Mouse (Mus musculus) embryonic facial prominence, embryonic 12.5 days (tissue): ENCODE results near the gene Ppcdc. TPM values are rescaled to one million over a fixed set of nuclear protein-coding genes. Genes with fewer than 3 reads are reported as not detected.
"Not testable (repeated sequence)": the region's sequence is repeated elsewhere in the genome, so short reads cannot be mapped to it uniquely, and the experiment has no call there.

ENCODE experiments used
- ATAC-seq: fragments of 200-750 bp; cut with Nextera tagmentation; 2 replicates; pipeline ENCODE4 v1.8.0; 2017; ENCODE audit not compliant: insufficient number of reproducible peaks, insufficient read depth, low FRiP score, low TSS enrichment
- H3K27ac ChIP-seq: fragments of 300-500 bp; sonication (generic); 2 replicates; pipeline ENCODE4 v1.5.1; 2016; ENCODE audit warnings: mild to moderate bottlenecking
- H3K27me3 ChIP-seq: fragments of 300-500 bp; sonication (generic); 2 replicates; pipeline ENCODE4 v1.6.1; 2016; ENCODE audit warnings: mild to moderate bottlenecking, moderate library complexity
- H3K36me3 ChIP-seq: fragments of 300-500 bp; sonication (generic); 2 replicates; pipeline ENCODE4 v1.6.1; 2016; ENCODE audit warnings: mild to moderate bottlenecking
- H3K4me1 ChIP-seq: fragments of 300-500 bp; sonication (generic); 2 replicates; pipeline ENCODE4 v1.6.1; 2016
- H3K4me2 ChIP-seq: fragments of 300-500 bp; sonication (generic); replicated peaks from 2 replicates; pipeline ENCODE4 v1.6.1; 2016; ENCODE audit warnings: mild to moderate bottlenecking, moderate library complexity
- H3K4me3 ChIP-seq: fragments of 300-500 bp; sonication (generic); 2 replicates; pipeline ENCODE4 v1.5.1; 2016; ENCODE audit warnings: mild to moderate bottlenecking
- H3K9ac ChIP-seq: fragments of 300-500 bp; sonication (generic); 2 replicates; pipeline ENCODE4 v1.6.1; 2016; ENCODE audit warnings: mild to moderate bottlenecking, moderate library complexity
- H3K9me3 ChIP-seq: fragments of 300-500 bp; sonication (generic); 2 replicates; pipeline ENCODE4 v1.6.1; 2016; ENCODE audit warnings: mild to moderate bottlenecking, moderate library complexity
- WGBS: fragments of 180-500 bp; shearing (Covaris S2); methylation state at CpG from one replicate; pipeline ENCODE4 v1.1.7; 2016; 5-methylcytosine and 5-hydroxymethylcytosine counted together
- polyA plus RNA-seq: library from polyadenylated mRNA; unstranded; fragments of >200 nt; fragmentation: Nextera tagmentation; extraction: Ambion mirVana; gene quantifications from 2 replicates; pipeline ENCODE4 v1.2.1, GENCODE M21; 2016

The Ppcdc gene
- polyA plus RNA-seq, 1 experiment from 2014 or later: 30.3 TPM

DNA sequence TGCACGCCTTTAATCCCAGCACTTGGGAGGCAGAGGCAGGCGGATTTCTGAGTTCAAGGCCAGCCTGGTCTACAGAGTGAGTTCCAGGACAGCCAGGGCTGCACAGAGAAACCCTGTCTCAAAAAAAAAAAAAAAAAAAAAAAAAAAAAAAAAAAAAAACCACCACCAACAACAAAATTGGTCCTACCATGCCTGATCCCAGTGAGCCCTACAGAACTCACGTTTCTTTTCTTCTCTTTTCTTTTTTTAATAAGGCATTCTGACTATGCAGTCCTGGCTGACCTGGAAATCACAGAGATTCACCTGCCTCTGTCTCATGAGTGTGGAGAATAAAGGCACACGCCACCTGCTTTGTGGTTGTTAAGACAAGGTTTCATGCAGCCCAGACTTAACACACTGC is 12.8 kb downstream of the Ppcdc start:
- H3K9ac ChIP-seq, H3K27ac ChIP-seq, H3K27me3 ChIP-seq, H3K36me3 ChIP-seq, ATAC-seq, H3K4me2 ChIP-seq, H3K4me3 ChIP-seq, H3K9me3 ChIP-seq: not testable (repeated sequence)
- WGBS: 95% methylated on average over 4 of the region's 4 CpGs
- H3K4me1 ChIP-seq: peaks cover 13% of the 10 kb centered on the region

DNA sequence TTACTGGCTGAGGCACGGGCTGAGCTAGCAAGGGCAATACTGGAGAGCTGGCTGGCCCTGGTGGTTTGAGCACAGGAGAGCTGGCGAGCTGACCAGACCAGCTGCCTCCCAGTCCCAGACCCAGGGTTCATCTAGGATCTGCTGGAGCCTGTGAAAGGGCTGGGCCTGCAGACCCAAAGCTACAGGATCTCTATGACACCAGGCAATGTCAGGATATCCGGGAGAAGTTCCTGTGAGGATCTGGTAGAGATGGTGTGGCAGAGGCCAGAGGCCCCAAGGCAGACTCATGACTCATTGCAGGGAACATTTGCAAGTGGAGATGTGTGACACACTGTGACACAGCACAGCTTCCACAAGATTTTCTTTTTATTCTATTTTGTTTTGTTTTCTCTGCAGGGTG is 14.8 kb downstream of the Ppcdc start:
- Histone ChIP-seq H3K27me3 (no peaks in the 10 kb centered on the region), H3K9me3 (no peaks in the 10 kb centered on the region), H3K4me1 (peaks cover 19% of the 10 kb centered on the region), H3K4me3 (no peak overlapping the region), H3K27ac (no peak overlapping the region), H3K9ac (no peak overlapping the region), H3K36me3 (no peaks in the 10 kb centered on the region), H3K4me2 (no peak overlapping the region)
- ATAC-seq: no peak
- 76% methylated on average over 3 of the region's 3 CpGs for WGBS

GRCm38 (mm10) chr9:57424066-57424465 is 15.9 kb downstream of the Ppcdc start:
- Histone ChIP-seq H3K27me3 (no peaks in the 10 kb centered on the region), H3K9ac (no peak overlapping the region), H3K4me1 (peaks cover 25% of the 10 kb centered on the region), H3K36me3 (0 out of 2 replicates have a peak, but pooled peaks cover 2% of the 10 kb centered on the region), H3K4me2 (no peak overlapping the region), H3K27ac (no peak overlapping the region), H3K4me3 (no peak overlapping the region), H3K9me3 (no peaks in the 10 kb centered on the region)
- 75% methylated on average over 6 of the region's 6 CpGs for WGBS
- ATAC-seq: no peak

- no peak overlapping the region for H3K9ac ChIP-seq
- H3K36me3 ChIP-seq: 0 out of 2 replicates have a peak, but pooled peaks cover 2% of the 10 kb centered on the region
- H3K4me3 ChIP-seq: no peak overlapping the region
- H3K27me3 ChIP-seq: no peaks in the 10 kb centered on the region
- WGBS: 67% methylated on average over 5 of the region's 5 CpGs
- ATAC-seq: no peak
- H3K4me1 ChIP-seq: peaks cover 17% of the 10 kb centered on the region
- peak overlapping the region; percentile 86; the same call in 1 of the 2 replicates for H3K27ac ChIP-seq
- no peak overlapping the region for H3K4me2 ChIP-seq
- no peaks in the 10 kb centered on the region for H3K9me3 ChIP-seq
Observed at GRCm38 (mm10) chr9:57421688-57422111, 18.2 kb downstream of the Ppcdc start.

- peak; percentile 18; the same call in 1 of the 2 replicates for ATAC-seq
- no peak overlapping the region for H3K9ac ChIP-seq
- H3K27me3 ChIP-seq: no peaks in the 10 kb centered on the region
- peak overlapping the region; percentile 86 for H3K27ac ChIP-seq
- no peak overlapping the region for H3K4me3 ChIP-seq
- H3K4me1 ChIP-seq: peaks cover 17% of the 10 kb centered on the region
- 0 out of 2 replicates have a peak, but pooled peaks cover 2% of the 10 kb centered on the region for H3K36me3 ChIP-seq
- 75% methylated on average over 9 of the region's 9 CpGs for WGBS
- no peak overlapping the region for H3K4me2 ChIP-seq
- no peaks in the 10 kb centered on the region for H3K9me3 ChIP-seq
Observed at GRCm38 (mm10) chr9:57421121-57421571, 18.8 kb downstream of the Ppcdc start.

- Histone ChIP-seq H3K9ac (no peak overlapping the region), H3K27me3 (no peaks in the 10 kb centered on the region), H3K36me3 (0 out of 2 replicates have a peak, but pooled peaks cover 2% of the 10 kb centered on the region), H3K4me3 (no peak overlapping the region), H3K9me3 (no peaks in the 10 kb centered on the region), H3K4me1 (peaks cover 17% of the 10 kb centered on the region), H3K4me2 (no peak overlapping the region), H3K27ac (peak overlapping the region; percentile 86)
- WGBS: 44% methylated on average over 20 of the region's 20 CpGs
- peak; percentile 72 for ATAC-seq
Observed at GRCm38 (mm10) chr9:57420321-57421120, 19.4 kb downstream of the Ppcdc start.

- Histone ChIP-seq H3K9me3 (no peaks in the 10 kb centered on the region), H3K9ac (no peak overlapping the region), H3K4me1 (peaks cover 17% of the 10 kb centered on the region), H3K27me3 (no peaks in the 10 kb centered on the region), H3K27ac (peak overlapping the region; percentile 86), H3K4me2 (no peak overlapping the region), H3K4me3 (no peak overlapping the region), H3K36me3 (0 out of 2 replicates have a peak, but pooled peaks cover 6% of the 10 kb centered on the region)
- WGBS: 84% methylated on average over 16 of the region's 16 CpGs
- ATAC-seq: no peak
Observed at GRCm38 (mm10) chr9:57419521-57420267, 20.2 kb downstream of the Ppcdc start.

- 84% methylated on average over 8 of the region's 8 CpGs for WGBS
- H3K36me3 ChIP-seq: 0 out of 2 replicates have a peak, but pooled peaks cover 15% of the 10 kb centered on the region
- no peak overlapping the region for H3K9ac ChIP-seq
- no peak overlapping the region for H3K27ac ChIP-seq
- H3K4me3 ChIP-seq: no peak overlapping the region
- H3K9me3 ChIP-seq: no peaks in the 10 kb centered on the region
- H3K27me3 ChIP-seq: no peaks in the 10 kb centered on the region
- no peak overlapping the region for H3K4me2 ChIP-seq
- peaks cover 17% of the 10 kb centered on the region for H3K4me1 ChIP-seq
- no peak for ATAC-seq
Observed at GRCm38 (mm10) chr9:57417341-57417740, 22.6 kb downstream of the Ppcdc start.

- H3K4me1 ChIP-seq: no peaks in the 10 kb centered on the region
- no peak overlapping the region for H3K4me3 ChIP-seq
- H3K9me3 ChIP-seq: no peaks in the 10 kb centered on the region
- no peak for ATAC-seq
- no peak overlapping the region for H3K27ac ChIP-seq
- no peaks in the 10 kb centered on the region for H3K36me3 ChIP-seq
- WGBS: 87% methylated on average over 9 of the region's 9 CpGs
- no peak overlapping the region for H3K4me2 ChIP-seq
- H3K27me3 ChIP-seq: no peaks in the 10 kb centered on the region
- no peak overlapping the region for H3K9ac ChIP-seq
Observed at GRCm38 (mm10) chr9:57407120-57407905, 32.6 kb downstream of the Ppcdc start.

DNA sequence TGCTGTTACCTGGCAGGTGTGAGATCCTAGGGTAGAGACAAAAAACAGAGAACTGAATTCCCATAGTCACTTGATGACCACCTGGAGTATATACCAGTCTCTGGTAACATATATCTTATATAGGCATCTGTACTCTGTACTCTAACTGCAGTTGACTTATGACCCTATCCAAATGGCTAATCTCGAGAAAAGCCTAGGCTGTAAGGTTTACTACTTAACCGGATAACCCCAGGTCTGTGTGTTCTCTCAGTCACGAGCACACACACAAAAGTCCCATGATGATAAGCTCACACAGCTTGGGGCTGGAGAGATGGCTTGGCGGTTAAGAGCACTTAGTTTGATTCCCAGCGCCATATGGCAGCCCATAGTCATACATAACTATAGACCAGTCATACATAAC is 33.5 kb downstream of the Ppcdc start:
- H3K4me2 ChIP-seq: no peak overlapping the region
- H3K9ac ChIP-seq: no peak overlapping the region
- no peak overlapping the region for H3K27ac ChIP-seq
- no peak for ATAC-seq
- H3K9me3 ChIP-seq: no peaks in the 10 kb centered on the region
- H3K36me3 ChIP-seq: no peaks in the 10 kb centered on the region
- WGBS: 86% methylated on average over 5 of the region's 5 CpGs
- H3K27me3 ChIP-seq: no peaks in the 10 kb centered on the region
- H3K4me3 ChIP-seq: no peak overlapping the region
- no peaks in the 10 kb centered on the region for H3K4me1 ChIP-seq

DNA sequence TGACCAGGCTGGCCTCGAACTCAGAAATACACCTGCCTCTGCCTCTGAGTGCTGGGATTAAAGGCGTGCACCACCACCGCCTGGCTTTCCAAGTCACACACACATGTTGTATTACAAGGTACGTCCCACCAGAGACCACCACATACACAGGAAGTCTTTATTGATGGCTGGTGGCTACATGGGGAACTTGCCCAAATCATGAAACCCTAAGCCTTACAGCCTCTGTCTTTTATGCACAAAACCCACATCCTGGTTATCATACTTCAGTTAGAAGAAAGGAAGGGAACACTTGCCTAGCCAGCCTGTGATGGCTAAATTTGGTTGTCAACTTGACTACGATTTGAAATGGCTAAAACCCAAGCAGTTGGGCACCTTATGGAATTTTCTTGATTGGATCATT is 35.9 kb downstream of the Ppcdc start:
- no peak for ATAC-seq
- Histone ChIP-seq H3K4me2 (no peak overlapping the region), H3K36me3 (no peaks in the 10 kb centered on the region), H3K9me3 (peaks cover 8% of the 10 kb centered on the region; the same call in 1 of the 2 replicates), H3K4me1 (no peaks in the 10 kb centered on the region), H3K4me3 (no peak overlapping the region), H3K9ac (no peak overlapping the region), H3K27ac (no peak overlapping the region), H3K27me3 (no peaks in the 10 kb centered on the region)
- 88% methylated on average over 5 of the region's 5 CpGs for WGBS
